Mouse (Mus musculus) forebrain, embryonic 15.5 days (tissue): ENCODE measurements around the gene Mtf1. TPM values are rescaled to one million over a fixed set of nuclear protein-coding genes. Genes with fewer than 3 reads are reported as not detected.

Experiments
- ATAC-seq: fragments of 200-750 bp; cut with Nextera tagmentation; replicated peaks from 2 replicates; pipeline ENCODE4 v1.8.0; 2017; ENCODE audit warnings: mild to moderate bottlenecking, moderate TSS enrichment, moderate library complexity
- H3K27ac ChIP-seq: fragments of 300-500 bp; sonication (generic); replicated peaks from 2 replicates; pipeline ENCODE4 v1.5.1; 2015; ENCODE audit warnings: mild to moderate bottlenecking, inconsistent platforms
- H3K27me3 ChIP-seq: fragments of 300-500 bp; sonication (generic); 2 replicates; pipeline ENCODE4 v1.6.1; 2015; ENCODE audit warnings: inconsistent platforms
- H3K36me3 ChIP-seq: fragments of 300-500 bp; sonication (generic); 2 replicates; pipeline ENCODE4 v1.6.1; 2015; ENCODE audit warnings: mild to moderate bottlenecking, inconsistent platforms
- H3K4me1 ChIP-seq: fragments of 300-500 bp; sonication (generic); 2 replicates; pipeline ENCODE4 v1.6.1; 2015; ENCODE audit warnings: inconsistent platforms
- H3K4me2 ChIP-seq: fragments of 300-500 bp; sonication (generic); replicated peaks from 2 replicates; pipeline ENCODE4 v1.6.1; 2015; ENCODE audit warnings: mild to moderate bottlenecking, inconsistent platforms
- H3K4me3 ChIP-seq: fragments of 300-500 bp; sonication (generic); 2 replicates; pipeline ENCODE4 v1.5.1; 2015; ENCODE audit warnings: mild to moderate bottlenecking, inconsistent platforms
- H3K9ac ChIP-seq: fragments of 300-500 bp; sonication (generic); replicated peaks from 2 replicates; pipeline ENCODE4 v1.6.1; 2015; ENCODE audit warnings: mild to moderate bottlenecking, inconsistent platforms
- H3K9me3 ChIP-seq: fragments of 300-500 bp; sonication (generic); 2 replicates; pipeline ENCODE4 v1.6.1; 2016; ENCODE audit warnings: inconsistent platforms
- WGBS: fragments of 180-500 bp; shearing (Covaris S2); methylation state at CpG from one replicate; pipeline ENCODE4 v1.1.7; 2015; ENCODE audit warnings: mixed read lengths; 5-methylcytosine and 5-hydroxymethylcytosine counted together
- polyA plus RNA-seq: library from polyadenylated mRNA; unstranded; fragments of >200 nt; fragmentation: Nextera tagmentation; extraction: Ambion mirVana; gene quantifications from 2 replicates; pipeline ENCODE4 v1.2.1, GENCODE M21; 2015

Mtf1 gene
- polyA plus RNA-seq, 1 experiment from 2014 or later = 12.1 TPM

GRCm38 (mm10) chr4:124773449-124773848 lies 28.5 kb upstream of the Mtf1 start:
- Histone ChIP-seq H3K9ac (no peak overlapping the region), H3K4me1 (no peaks in the 10 kb centered on the region), H3K4me3 (no peak overlapping the region), H3K36me3 (no peaks in the 10 kb centered on the region), H3K27me3 (no peaks in the 10 kb centered on the region), H3K27ac (no peak overlapping the region), H3K9me3 (no peaks in the 10 kb centered on the region), H3K4me2 (no peak overlapping the region)
- ATAC-seq = no peak
- 80% methylated on average over 2 of the region's 2 CpGs for WGBS

- 92% methylated on average over 6 of the region's 6 CpGs for WGBS
- ATAC-seq = no peak
Measured at GRCm38 (mm10) chr4:124773995-124774394, 27.9 kb upstream of the Mtf1 start.

GRCm38 (mm10) chr4:124774429-124774828 lies 27.5 kb upstream of the Mtf1 start:
- no peaks in the 10 kb centered on the region for H3K4me1 ChIP-seq
- no peak overlapping the region for H3K9ac ChIP-seq
- peaks cover 2% of the 10 kb centered on the region for H3K36me3 ChIP-seq
- WGBS = 72% methylated on average over 2 of the region's 2 CpGs
- H3K27ac ChIP-seq = no peak overlapping the region
- no peak overlapping the region for H3K4me2 ChIP-seq
- no peak for ATAC-seq
- H3K27me3 ChIP-seq = no peaks in the 10 kb centered on the region
- H3K4me3 ChIP-seq = no peak overlapping the region
- no peaks in the 10 kb centered on the region for H3K9me3 ChIP-seq

More at GRCm38 (mm10) chr4:124773995-124774394, 27.9 kb upstream of the Mtf1 start:
- H3K9me3 ChIP-seq = no peaks in the 10 kb centered on the region
- H3K27ac ChIP-seq = no peak overlapping the region
- no peaks in the 10 kb centered on the region; the same call in 1 of the 2 replicates for H3K36me3 ChIP-seq
- no peak overlapping the region for H3K9ac ChIP-seq
- H3K27me3 ChIP-seq = no peaks in the 10 kb centered on the region
- no peak overlapping the region for H3K4me2 ChIP-seq
- H3K4me1 ChIP-seq = no peaks in the 10 kb centered on the region
- H3K4me3 ChIP-seq = no peak overlapping the region

GRCm38 (mm10) chr4:124781361-124781760 lies 20.5 kb upstream of the Mtf1 start:
- WGBS = 62% methylated on average over 7 of the region's 7 CpGs
- Histone ChIP-seq H3K27me3 (no peaks in the 10 kb centered on the region), H3K4me2 (no peak overlapping the region), H3K9ac (no peak overlapping the region), H3K4me1 (no peaks in the 10 kb centered on the region), H3K9me3 (no peaks in the 10 kb centered on the region), H3K27ac (no peak overlapping the region), H3K36me3 (peaks cover 37% of the 10 kb centered on the region), H3K4me3 (no peak overlapping the region)
- no peak for ATAC-seq

- H3K4me1 ChIP-seq = no peaks in the 10 kb centered on the region
- peaks cover 46% of the 10 kb centered on the region for H3K36me3 ChIP-seq
- no peak overlapping the region for H3K27ac ChIP-seq
- no peak overlapping the region for H3K4me2 ChIP-seq
- 96% methylated on average over 8 of the region's 8 CpGs for WGBS
- no peak for ATAC-seq
- no peaks in the 10 kb centered on the region for H3K9me3 ChIP-seq
- no peak overlapping the region for H3K9ac ChIP-seq
- no peaks in the 10 kb centered on the region for H3K27me3 ChIP-seq
- no peak overlapping the region for H3K4me3 ChIP-seq
Measured at GRCm38 (mm10) chr4:124782395-124782794, 19.5 kb upstream of the Mtf1 start.

GRCm38 (mm10) chr4:124783937-124784336 lies 18.0 kb upstream of the Mtf1 start:
- peaks cover 56% of the 10 kb centered on the region for H3K36me3 ChIP-seq
- 88% methylated on average over 8 of the region's 8 CpGs for WGBS
- no peaks in the 10 kb centered on the region for H3K4me1 ChIP-seq
- no peak overlapping the region for H3K27ac ChIP-seq
- no peaks in the 10 kb centered on the region for H3K27me3 ChIP-seq
- H3K4me3 ChIP-seq = no peak overlapping the region
- H3K9ac ChIP-seq = no peak overlapping the region
- H3K9me3 ChIP-seq = no peaks in the 10 kb centered on the region
- no peak overlapping the region for H3K4me2 ChIP-seq
- no peak for ATAC-seq

GRCm38 (mm10) chr4:124790013-124790412 lies 11.9 kb upstream of the Mtf1 start:
- Histone ChIP-seq H3K4me2 (no peak overlapping the region), H3K9ac (no peak overlapping the region), H3K27me3 (no peaks in the 10 kb centered on the region), H3K9me3 (no peaks in the 10 kb centered on the region), H3K27ac (no peak overlapping the region), H3K36me3 (peaks cover 89% of the 10 kb centered on the region), H3K4me3 (no peak overlapping the region), H3K4me1 (no peaks in the 10 kb centered on the region)
- no peak for ATAC-seq
- 89% methylated on average over 4 of the region's 4 CpGs for WGBS

- no peaks in the 10 kb centered on the region for H3K9me3 ChIP-seq
- H3K27me3 ChIP-seq = no peaks in the 10 kb centered on the region
- no peak overlapping the region for H3K27ac ChIP-seq
- peaks cover 73% of the 10 kb centered on the region for H3K36me3 ChIP-seq
- H3K4me3 ChIP-seq = no peak overlapping the region
- no peak overlapping the region for H3K4me2 ChIP-seq
- no peaks in the 10 kb centered on the region for H3K4me1 ChIP-seq
- no peak for ATAC-seq
- no peak overlapping the region for H3K9ac ChIP-seq
- WGBS = 86% methylated on average over 8 of the region's 8 CpGs
Measured at GRCm38 (mm10) chr4:124792114-124792513, 9.8 kb upstream of the Mtf1 start.

- H3K9me3 ChIP-seq = no peaks in the 10 kb centered on the region
- no peaks in the 10 kb centered on the region for H3K27me3 ChIP-seq
- no peak overlapping the region for H3K9ac ChIP-seq
- no peaks in the 10 kb centered on the region for H3K4me1 ChIP-seq
- whole genome bisulfite sequencing = 91% methylated on average over 8 of the region's 8 CpGs
- H3K27ac ChIP-seq = no peak overlapping the region
- no peak overlapping the region for H3K4me2 ChIP-seq
- H3K36me3 ChIP-seq = peaks cover 58% of the 10 kb centered on the region
- no peak overlapping the region for H3K4me3 ChIP-seq
- ATAC-seq = no peak
Measured at GRCm38 (mm10) chr4:124796141-124796540, 5.8 kb upstream of the Mtf1 start.

GRCm38 (mm10) chr4:124796913-124797312 lies 5.0 kb upstream of the Mtf1 start:
- no peak overlapping the region for H3K4me3 ChIP-seq
- ATAC-seq = no peak
- H3K36me3 ChIP-seq = peaks cover 50% of the 10 kb centered on the region
- no peaks in the 10 kb centered on the region for H3K9me3 ChIP-seq
- H3K4me2 ChIP-seq = no peak overlapping the region
- no peak overlapping the region for H3K27ac ChIP-seq
- peaks cover 6% of the 10 kb centered on the region for H3K4me1 ChIP-seq
- H3K27me3 ChIP-seq = no peaks in the 10 kb centered on the region
- H3K9ac ChIP-seq = no peak overlapping the region
- 88% methylated on average over 2 of the region's 2 CpGs for WGBS

GRCm38 (mm10) chr4:124802309-124803260 lies 681 bp downstream of the Mtf1 start:
- ATAC-seq = peak; percentile 99
- WGBS = 2% methylated on average over 53 of the region's 53 CpGs
- Histone ChIP-seq H3K4me2 (peak overlapping the region; percentile 90), H3K4me1 (peaks cover 16% of the 10 kb centered on the region), H3K9me3 (no peaks in the 10 kb centered on the region), H3K36me3 (peaks cover 38% of the 10 kb centered on the region), H3K27me3 (no peaks in the 10 kb centered on the region), H3K4me3 (peak overlapping the region; percentile 71), H3K27ac (peak overlapping the region; percentile 95), H3K9ac (peak overlapping the region; percentile 83)

- H3K36me3 ChIP-seq = peaks cover 34% of the 10 kb centered on the region
- WGBS = 80% methylated on average over 6 of the region's 6 CpGs
- H3K9me3 ChIP-seq = no peaks in the 10 kb centered on the region
- ATAC-seq = no peak
- H3K4me1 ChIP-seq = peaks cover 16% of the 10 kb centered on the region
- peak overlapping the region; percentile 90 for H3K4me2 ChIP-seq
- H3K4me3 ChIP-seq = peak overlapping the region; percentile 71
- H3K27ac ChIP-seq = no peak overlapping the region
- no peaks in the 10 kb centered on the region for H3K27me3 ChIP-seq
- H3K9ac ChIP-seq = no peak overlapping the region
Measured at GRCm38 (mm10) chr4:124803406-124803805, 1.5 kb downstream of the Mtf1 start.
